Mouse (Mus musculus): ENCODE measurements around the gene Sun2.

GRCm38 (mm10) chr15:79753420-79753752 lies 11.1 kb upstream of the Sun2 start:
- TF ChIP-seq CTCF (IDR thresholded peaks at IDR 0.05; ENCODE audit: low read depth) (no peak), EP300 (IDR thresholded peaks at IDR 0.05; ENCODE audit: low read depth) (no peak)

Data from liver, postnatal 0 days (tissue).